Mouse (Mus musculus) CH12.LX (cell line): ENCODE results near the gene Pgm5. TPM values are rescaled to one million over a fixed set of nuclear protein-coding genes. Genes with fewer than 3 reads are reported as not detected.

Experiments
- DNase-seq: peaks from one replicate; pipeline ENCODE4 v3.0.0-alpha.2; 2013; ENCODE audit errors: extremely low read depth
- H3K27ac ChIP-seq: 2 replicates; pipeline ENCODE4 v1.5.1; 2012; ENCODE audit warnings: low read depth, mild to moderate bottlenecking, control low read depth, moderate library complexity; ENCODE audit not compliant: insufficient read depth
- H3K27me3 ChIP-seq: replicated peaks from 2 replicates; pipeline ENCODE3; 2012; ENCODE audit warnings: inconsistent platforms
- H3K36me3 ChIP-seq, 2 experiments: replicated peaks in 1 of 2; 2 replicates each; pipeline versions ENCODE3 to v1.6.1; 2012; ENCODE audit warnings: inconsistent platforms in 1 of 2, low read length in 1 of 2, mild to moderate bottlenecking in 1 of 2, mixed read lengths in 1 of 2, moderate library complexity in 1 of 2; ENCODE audit not compliant: control insufficient read depth in 1 of 2, insufficient read depth in 1 of 2
- H3K4me1 ChIP-seq, 2 experiments: 2 replicates each; pipeline ENCODE4 v1.6.1; 2012; ENCODE audit warnings: inconsistent platforms in 1 of 2, moderate library complexity in 1 of 2; ENCODE audit not compliant: insufficient read depth in 2 of 2, control insufficient read depth in 1 of 2
- H3K4me2 ChIP-seq: 2 replicates; pipeline ENCODE4 v1.6.1; 2012; ENCODE audit warnings: low read depth, mild to moderate bottlenecking, control low read depth; ENCODE audit not compliant: poor library complexity, insufficient read depth, severe bottlenecking
- H3K4me3 ChIP-seq, 3 experiments: fragments of 150-350 bp in 1 of 3; sonication (generic) in 1 of 3; replicated peaks in 1 of 3; 2 replicates each; pipeline versions ENCODE3 to v1.5.1; 2011 to 2012; ENCODE audit warnings: low read depth in 2 of 3, low read length in 2 of 3, mild to moderate bottlenecking in 2 of 3, moderate library complexity in 2 of 3, control low read depth in 1 of 3, improper control_type of control experiment in 1 of 3, inconsistent platforms in 1 of 3, mixed read lengths in 1 of 3; ENCODE audit not compliant: poor library complexity in 1 of 3
- H3K79me2 ChIP-seq: replicated peaks from 2 replicates; pipeline ENCODE4 v1.6.1; 2012; ENCODE audit warnings: mild to moderate bottlenecking, moderate library complexity; ENCODE audit not compliant: control insufficient read depth, poor library complexity, insufficient read depth, severe bottlenecking; ENCODE audit errors: extremely low read depth
- H3K9ac ChIP-seq: 2 replicates; pipeline ENCODE4 v1.6.1; 2012; ENCODE audit warnings: low read depth, mild to moderate bottlenecking, control low read depth, moderate library complexity; ENCODE audit not compliant: insufficient read depth
- H3K9me3 ChIP-seq: replicated peaks from 2 replicates; pipeline ENCODE3; 2012; ENCODE audit warnings: low read length, inconsistent platforms, mixed read lengths
- BHLHE40 ChIP-seq: IDR thresholded peaks from 2 replicates; pipeline ENCODE4 v1.6.1; 2011; ENCODE audit warnings: mild to moderate bottlenecking, low read depth, low read length, improper control_type of control experiment
- CHD2 ChIP-seq: IDR thresholded peaks from 2 replicates; pipeline ENCODE4 v1.6.1; 2011; ENCODE audit warnings: low read length, improper control_type of control experiment
- E2F4 ChIP-seq: IDR thresholded peaks from 2 replicates; pipeline ENCODE4 v1.6.1; 2011; ENCODE audit warnings: low read depth, low read length, improper control_type of control experiment; ENCODE audit not compliant: insufficient replicate concordance
- HCFC1 ChIP-seq: IDR thresholded peaks from 2 replicates; pipeline ENCODE4 v1.6.1; 2012; ENCODE audit warnings: low read depth, mild to moderate bottlenecking, inconsistent platforms, low read length, improper control_type of control experiment
- JUN ChIP-seq: IDR thresholded peaks from 2 replicates; pipeline ENCODE4 v1.6.1; 2011; ENCODE audit warnings: low read depth, mild to moderate bottlenecking, low read length, improper control_type of control experiment, moderate library complexity; ENCODE audit not compliant: insufficient read depth
- KAT2A ChIP-seq: IDR thresholded peaks from 2 replicates; pipeline ENCODE4 v1.6.1; 2012; ENCODE audit warnings: low read length, improper control_type of control experiment, inconsistent platforms; ENCODE audit not compliant: insufficient replicate concordance
- MAFK ChIP-seq: IDR thresholded peaks from 2 replicates; pipeline ENCODE4 v1.6.1; 2011; ENCODE audit warnings: low read length, improper control_type of control experiment; ENCODE audit not compliant: insufficient replicate concordance
- MXI1 ChIP-seq: IDR thresholded peaks from 2 replicates; pipeline ENCODE4 v1.6.1; 2011; ENCODE audit warnings: mild to moderate bottlenecking, low read depth, low read length, improper control_type of control experiment
- NELFE ChIP-seq: IDR thresholded peaks from 2 replicates; pipeline ENCODE4 v1.6.1; 2011; ENCODE audit warnings: low read depth, low read length, improper control_type of control experiment
- POLR2AphosphoS2 ChIP-seq: IDR thresholded peaks from 2 replicates; pipeline ENCODE4 v1.6.1; 2011; ENCODE audit warnings: low read depth, low read length, improper control_type of control experiment
- RCOR1 ChIP-seq: conservative IDR thresholded peaks from 2 replicates; pipeline ENCODE4 v1.6.1; 2012; ENCODE audit warnings: low read depth, mild to moderate bottlenecking, inconsistent platforms, low read length, improper control_type of control experiment
- TCF12 ChIP-seq: IDR thresholded peaks from 2 replicates; pipeline ENCODE4 v1.6.1; 2014; ENCODE audit warnings: low read depth, mild to moderate bottlenecking, inconsistent platforms, low read length, improper control_type of control experiment
- UBTF ChIP-seq: IDR thresholded peaks from 2 replicates; pipeline ENCODE4 v1.6.1; 2012; ENCODE audit warnings: low read depth, mild to moderate bottlenecking, inconsistent platforms, low read length, improper control_type of control experiment, moderate library complexity
- USF1 ChIP-seq: IDR thresholded peaks from 2 replicates; pipeline ENCODE4 v1.6.1; 2014; ENCODE audit warnings: low read depth, mild to moderate bottlenecking, inconsistent platforms, low read length, improper control_type of control experiment
- ZC3H11A ChIP-seq: IDR thresholded peaks from 2 replicates; pipeline ENCODE4 v1.6.1; 2012; ENCODE audit warnings: low read depth, mild to moderate bottlenecking, inconsistent platforms, low read length, improper control_type of control experiment
- ZKSCAN1 ChIP-seq: IDR thresholded peaks from 2 replicates; pipeline ENCODE4 v1.6.1; 2012; ENCODE audit warnings: low read depth, inconsistent platforms, low read length, improper control_type of control experiment, borderline replicate concordance
- dilution Hi-C: fragments of 300-500 bp; cut with MboI; formaldehyde crosslinking; loops from 2 replicates; pipeline ENCODE4 v1.14.3; 2020; ENCODE audit warnings: low sequenced_read_pairs; ENCODE audit not compliant: extremely low pct_unique_long_range_greater_than_20kb, extremely low pct_ligation_motif_present
- in situ Hi-C: fragments of 300-500 bp; cut with MboI; formaldehyde crosslinking; loops from 3 replicates; pipeline ENCODE4 v1.14.3; 2019; ENCODE audit warnings: low sequenced_read_pairs, low pct_ligation_motif_present, low pct_unique_long_range_greater_than_20kb, mixed read lengths
- polyA plus RNA-seq: library from polyadenylated mRNA; unstranded; fragments of >175 nt; gene quantifications from 2 replicates; pipeline ENCODE4 v1.2.1, GENCODE M21; 2012; ENCODE audit warnings: low read depth; ENCODE audit not compliant: insufficient read length
- total RNA-seq, 2 experiments: library from RNA; depleted of rRNA; stranded (reverse); fragments of 300-350 nt in 1 of 2; fragments of >200 nt in 1 of 2; gene quantifications; 2 replicates each; pipeline ENCODE4 v1.2.3; 2012 to 2014

The Pgm5 gene
- total and polyA plus RNA-seq, 3 experiments, result not detected

- no peaks in the 10 kb centered on the region for H3K9me3 ChIP-seq
- TF ChIP-seq NELFE (no peak), USF1 (no peak)
- TF ChIP-seq, all 38 proteins: peak for 0
- Histone ChIP-seq H3K36me3 (no peaks in the 10 kb centered on the region), H3K4me2 (no peak overlapping the region), H3K4me3 (no peak overlapping the region), H3K9ac (no peak overlapping the region), H3K27me3 (no peaks in the 10 kb centered on the region), H3K27ac (no peak overlapping the region), H3K4me1 (peaks cover 0 to 15% of the 10 kb centered on the region in 2 experiments; a peak in 2 of 4 replicates), H3K79me2 (no peaks in the 10 kb centered on the region)
- DNase-seq, result no peak
- dilution Hi-C loops (no loop called here), in situ Hi-C loops (no loop called here)
These were observed 162.5 kb downstream of the Pgm5 start for GRCm38 (mm10) chr19:24699196-24699595.

DNA sequence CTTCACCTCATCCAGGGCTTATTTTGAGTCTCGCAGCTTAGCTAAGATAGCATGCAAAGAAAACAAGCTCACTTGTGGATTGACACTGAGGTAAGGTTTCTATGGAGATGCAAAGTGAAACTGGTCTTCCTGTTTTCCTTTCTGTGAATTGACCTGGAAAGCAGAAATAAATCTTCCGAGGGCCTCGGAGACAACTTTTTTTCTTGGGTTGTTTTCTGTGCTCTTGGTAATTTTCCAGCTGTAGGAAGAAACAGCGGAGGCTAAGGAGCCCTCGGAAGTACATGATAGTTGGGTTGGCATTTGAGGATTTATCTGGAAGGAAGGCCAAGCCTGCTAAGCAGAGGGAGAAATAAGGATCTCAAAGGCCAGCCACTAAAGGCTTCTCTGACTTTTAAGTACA lies 163.0 kb downstream of the Pgm5 start:
- no peaks in the 10 kb centered on the region for H3K27me3 ChIP-seq
- H3K79me2 ChIP-seq, result no peaks in the 10 kb centered on the region
- H3K9ac ChIP-seq, result no peak overlapping the region
- in situ Hi-C loops, result no loop called here
- dilution Hi-C loops, result no loop called here
- peaks cover 0 to 15% of the 10 kb centered on the region in 2 experiments; a peak in 2 of 4 replicates for H3K4me1 ChIP-seq
- H3K27ac ChIP-seq, result no peak overlapping the region
- no peak for TF ChIP-seq ZC3H11A
- TF ChIP-seq UBTF, result no peak
- TF ChIP-seq CHD2, result no peak
- no peak for TF ChIP-seq KAT2A
- no peak for TF ChIP-seq MXI1
- no peak for TF ChIP-seq ZKSCAN1
- TF ChIP-seq HCFC1, result no peak
- TF ChIP-seq BHLHE40, result no peak
- no peak for TF ChIP-seq E2F4
- TF ChIP-seq TCF12, result no peak
- TF ChIP-seq POLR2AphosphoS2, result no peak
- H3K4me2 ChIP-seq, result no peak overlapping the region
- DNase-seq, result no peak
- H3K36me3 ChIP-seq, result no peaks in the 10 kb centered on the region
- H3K4me3 ChIP-seq, result no peak overlapping the region
- H3K9me3 ChIP-seq, result no peaks in the 10 kb centered on the region

- H3K27me3 ChIP-seq, result no peaks in the 10 kb centered on the region
- in situ Hi-C loops (no loop called here), dilution Hi-C loops (no loop called here)
- no peak overlapping the region for H3K4me2 ChIP-seq
- no peak overlapping the region for H3K9ac ChIP-seq
- no peak for DNase-seq
- TF ChIP-seq MAFK, result no peak
- no peak for TF ChIP-seq BHLHE40
- no peak for TF ChIP-seq RCOR1
- no peak for TF ChIP-seq JUN
- no peak overlapping the region for H3K27ac ChIP-seq
- no peaks in the 10 kb centered on the region for H3K36me3 ChIP-seq
- no peaks in the 10 kb centered on the region for H3K79me2 ChIP-seq
- peaks cover 0 to 15% of the 10 kb centered on the region in 2 experiments; a peak in 2 of 4 replicates for H3K4me1 ChIP-seq
- H3K9me3 ChIP-seq, result no peaks in the 10 kb centered on the region
- no peak overlapping the region for H3K4me3 ChIP-seq
These were observed 163.7 kb downstream of the Pgm5 start for GRCm38 (mm10) chr19:24697946-24698345.
